Mouse (Mus musculus) liver, embryonic 11.5 days (tissue): ENCODE results near the gene Ankrd13b. TPM values are rescaled to one million over a fixed set of nuclear protein-coding genes. Genes with fewer than 3 reads are reported as not detected.
A peak's percentile ranks its signal among the peaks of the same experiment; 100 is the strongest.

Experiments used
- ATAC-seq: fragments of 200-750 bp; cut with Nextera tagmentation; replicated peaks from 2 replicates; pipeline ENCODE4 v1.8.0; 2017; ENCODE audit warnings: moderate number of reproducible peaks, mild to moderate bottlenecking, moderate TSS enrichment, moderate library complexity; ENCODE audit not compliant: low FRiP score
- DNase-seq: peaks from one replicate; pipeline ENCODE4 v3.0.0-alpha.2; 2017; ENCODE audit warnings: low spot score
- H3K27ac ChIP-seq: fragments of 300-500 bp; sonication (generic); 2 replicates; pipeline ENCODE4 v1.5.1; 2014; ENCODE audit warnings: mild to moderate bottlenecking, low read depth, low read length, control low read depth
- H3K27me3 ChIP-seq: fragments of 300-500 bp; sonication (generic); replicated peaks from 2 replicates; pipeline ENCODE4 v1.6.1; 2014; ENCODE audit warnings: low read length, mixed read lengths; ENCODE audit not compliant: control insufficient read depth, insufficient read depth
- H3K36me3 ChIP-seq: fragments of 300-500 bp; sonication (generic); 2 replicates; pipeline ENCODE4 v1.6.1; 2014; ENCODE audit warnings: mild to moderate bottlenecking, low read length, moderate library complexity, mixed read lengths; ENCODE audit not compliant: control insufficient read depth, insufficient read depth
- H3K4me1 ChIP-seq: fragments of 300-500 bp; sonication (generic); replicated peaks from 2 replicates; pipeline ENCODE4 v1.6.1; 2014; ENCODE audit warnings: low read length, mixed read lengths; ENCODE audit not compliant: control insufficient read depth, insufficient read depth
- H3K4me2 ChIP-seq: fragments of 300-500 bp; sonication (generic); 2 replicates; pipeline ENCODE4 v1.6.1; 2014; ENCODE audit warnings: mild to moderate bottlenecking, control low read depth, moderate library complexity
- H3K4me3 ChIP-seq: fragments of 300-500 bp; sonication (generic); 2 replicates; pipeline ENCODE4 v1.5.1; 2014; ENCODE audit warnings: low read depth, low read length, control low read depth
- H3K9ac ChIP-seq: fragments of 300-500 bp; sonication (generic); 2 replicates; pipeline ENCODE4 v1.6.1; 2014; ENCODE audit warnings: low read depth, low read length, control low read depth
- H3K9me3 ChIP-seq: fragments of 300-500 bp; sonication (generic); 2 replicates; pipeline ENCODE4 v1.6.1; 2016; ENCODE audit warnings: low read length, inconsistent platforms, mixed read lengths; ENCODE audit not compliant: control insufficient read depth
- WGBS: fragments of 180-500 bp; shearing (Covaris S2); extraction: QIAGEN DNeasy Blood & Tissue Kit; methylation state at CpG from one replicate; pipeline ENCODE4 v1.1.7; 2014; 5-methylcytosine and 5-hydroxymethylcytosine counted together
- polyA plus RNA-seq: library from polyadenylated mRNA; unstranded; fragments of >200 nt; fragmentation: Nextera tagmentation; extraction: Ambion mirVana; gene quantifications from 2 replicates; pipeline ENCODE4 v1.2.1, GENCODE M21; 2014

The Ankrd13b gene
- polyA plus RNA-seq, 1 experiment from 2014 or later = 5.6 TPM

DNA sequence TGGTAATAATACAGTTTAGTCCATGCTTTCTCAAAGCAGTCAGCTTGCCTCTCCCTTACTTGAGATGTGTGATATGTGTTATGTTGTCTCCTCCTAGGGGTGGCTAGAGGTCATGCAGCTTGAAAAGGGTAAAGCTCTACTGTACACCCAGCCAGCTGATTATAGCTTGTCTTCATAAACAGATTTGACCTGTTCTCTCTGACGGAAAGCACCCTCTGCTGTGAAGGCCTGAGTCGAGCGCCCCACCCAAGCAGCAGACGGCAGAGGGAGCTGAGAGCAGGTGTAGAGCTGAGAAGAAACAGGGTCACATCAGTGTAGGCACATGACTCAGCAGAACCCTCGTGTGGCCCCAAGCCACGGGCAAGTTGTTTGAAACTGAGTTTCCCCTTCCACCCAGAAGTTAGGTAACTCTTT is 42.8 kb downstream of the Ankrd13b start:
- DNase-seq (no peak), ATAC-seq (peak; percentile 73)
- H3K9me3 ChIP-seq = no peaks in the 10 kb centered on the region
- WGBS = 29% methylated on average over 6 of the region's 6 CpGs
- no peak overlapping the region for H3K4me3 ChIP-seq
- H3K27me3 ChIP-seq = no peaks in the 10 kb centered on the region
- H3K9ac ChIP-seq = no peak overlapping the region
- no peak overlapping the region for H3K4me2 ChIP-seq
- H3K27ac ChIP-seq = 0 out of 2 replicates have a peak overlapping the region, but pooled peaks have one; percentile 9
- H3K36me3 ChIP-seq = peaks cover 5% of the 10 kb centered on the region; the same call in 1 of the 2 replicates
- 0 out of 2 replicates have a peak, but pooled peaks cover 2% of the 10 kb centered on the region for H3K4me1 ChIP-seq

GRCm38 (mm10) chr11:77444939-77445338 is 44.5 kb downstream of the Ankrd13b start:
- Histone ChIP-seq H3K36me3 (no peaks in the 10 kb centered on the region; the same call in 1 of the 2 replicates), H3K27ac (no peak overlapping the region), H3K27me3 (no peaks in the 10 kb centered on the region), H3K9me3 (no peaks in the 10 kb centered on the region), H3K4me2 (no peak overlapping the region), H3K4me1 (0 out of 2 replicates have a peak, but pooled peaks cover 2% of the 10 kb centered on the region), H3K4me3 (no peak overlapping the region), H3K9ac (no peak overlapping the region)
- WGBS = 64% methylated on average over 2 of the region's 2 CpGs
- ATAC-seq (no peak), DNase-seq (no peak)

GRCm38 (mm10) chr11:77442186-77443170 is 47.0 kb downstream of the Ankrd13b start:
- no peaks in the 10 kb centered on the region; the same call in 1 of the 2 replicates for H3K36me3 ChIP-seq
- no peak overlapping the region for H3K4me2 ChIP-seq
- no peaks in the 10 kb centered on the region for H3K9me3 ChIP-seq
- ATAC-seq (no peak), DNase-seq (no peak)
- H3K27me3 ChIP-seq = no peaks in the 10 kb centered on the region
- 66% methylated on average over 7 of the region's 7 CpGs for WGBS
- H3K4me3 ChIP-seq = no peak overlapping the region
- no peak overlapping the region for H3K27ac ChIP-seq
- H3K4me1 ChIP-seq = 0 out of 2 replicates have a peak, but pooled peaks cover 2% of the 10 kb centered on the region
- no peak overlapping the region for H3K9ac ChIP-seq

DNA sequence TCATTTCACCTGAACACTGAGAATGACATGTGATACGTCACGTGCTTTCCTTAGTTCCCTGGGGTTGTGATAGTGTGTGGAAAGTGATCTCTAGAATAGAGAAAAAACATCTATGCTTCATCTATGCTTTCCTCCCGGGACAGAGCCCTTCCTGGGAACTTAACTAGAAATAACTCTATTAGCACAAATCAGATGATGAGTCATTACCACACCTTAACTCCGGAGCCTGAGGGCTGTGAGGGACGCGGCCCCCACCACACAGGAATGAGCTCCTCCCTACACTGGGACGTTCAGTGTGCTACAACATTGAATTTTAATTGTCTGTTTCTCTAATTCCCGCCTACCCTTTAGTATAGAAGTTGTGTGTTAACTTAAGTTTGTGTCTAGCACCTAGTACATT is 48.5 kb downstream of the Ankrd13b start:
- no peaks in the 10 kb centered on the region for H3K27me3 ChIP-seq
- no peak overlapping the region for H3K4me3 ChIP-seq
- WGBS = 77% methylated on average over 8 of the region's 8 CpGs
- no peaks in the 10 kb centered on the region; the same call in 1 of the 2 replicates for H3K36me3 ChIP-seq
- ATAC-seq = no peak
- H3K4me1 ChIP-seq = no peaks in the 10 kb centered on the region
- no peak overlapping the region for H3K27ac ChIP-seq
- H3K9ac ChIP-seq = no peak overlapping the region
- H3K9me3 ChIP-seq = no peaks in the 10 kb centered on the region
- H3K4me2 ChIP-seq = no peak overlapping the region
- DNase-seq = no peak

- no peak overlapping the region for H3K9ac ChIP-seq
- no peak overlapping the region for H3K4me2 ChIP-seq
- no peak overlapping the region for H3K27ac ChIP-seq
- WGBS = 86% methylated on average over 9 of the region's 9 CpGs
- H3K36me3 ChIP-seq = no peaks in the 10 kb centered on the region; the same call in 1 of the 2 replicates
- no peaks in the 10 kb centered on the region for H3K4me1 ChIP-seq
- H3K27me3 ChIP-seq = no peaks in the 10 kb centered on the region
- no peak for DNase-seq
- H3K4me3 ChIP-seq = no peak overlapping the region
- ATAC-seq = no peak
- no peaks in the 10 kb centered on the region for H3K9me3 ChIP-seq
Measured at GRCm38 (mm10) chr11:77440081-77440480, 49.4 kb downstream of the Ankrd13b start.

GRCm38 (mm10) chr11:77437026-77437425 is 52.5 kb downstream of the Ankrd13b start:
- DNase-seq (no peak), ATAC-seq (no peak)
- Histone ChIP-seq H3K36me3 (no peaks in the 10 kb centered on the region; the same call in 1 of the 2 replicates), H3K27me3 (no peaks in the 10 kb centered on the region), H3K9ac (no peak overlapping the region), H3K27ac (no peak overlapping the region), H3K4me1 (no peaks in the 10 kb centered on the region), H3K4me2 (no peak overlapping the region), H3K4me3 (no peak overlapping the region), H3K9me3 (no peaks in the 10 kb centered on the region)
- WGBS = 73% methylated on average over 2 of the region's 2 CpGs

GRCm38 (mm10) chr11:77428446-77428845 is 61.0 kb downstream of the Ankrd13b start:
- no peaks in the 10 kb centered on the region for H3K27me3 ChIP-seq
- H3K9me3 ChIP-seq = no peaks in the 10 kb centered on the region
- H3K4me2 ChIP-seq = no peak overlapping the region
- 75% methylated on average over 1 of the region's 1 CpGs for WGBS
- ATAC-seq (no peak), DNase-seq (no peak)
- H3K4me1 ChIP-seq = peaks cover 6% of the 10 kb centered on the region
- H3K27ac ChIP-seq = no peak overlapping the region
- peaks cover 2% of the 10 kb centered on the region; the same call in 1 of the 2 replicates for H3K36me3 ChIP-seq
- no peak overlapping the region for H3K9ac ChIP-seq
- H3K4me3 ChIP-seq = no peak overlapping the region

GRCm38 (mm10) chr11:77423175-77423859 is 66.2 kb downstream of the Ankrd13b start:
- DNase-seq (peak; percentile 45), ATAC-seq (peak; percentile 100)
- Histone ChIP-seq H3K27ac (peak overlapping the region; percentile 53; the same call in 1 of the 2 replicates), H3K36me3 (no peaks in the 10 kb centered on the region), H3K4me2 (peak overlapping the region; percentile 16; the same call in 1 of the 2 replicates), H3K4me3 (no peak overlapping the region), H3K4me1 (peaks cover 16% of the 10 kb centered on the region), H3K9ac (no peak overlapping the region), H3K9me3 (no peaks in the 10 kb centered on the region), H3K27me3 (no peaks in the 10 kb centered on the region)
- WGBS = 31% methylated on average over 4 of the region's 4 CpGs
